Mouse (Mus musculus): ENCODE measurements around the gene Gm17727.
"Not testable (repeated sequence)": the region's sequence is repeated elsewhere in the genome, so short reads cannot be mapped to it uniquely, and the experiment has no call there.

Gene Gm17727

GRCm38 (mm10) chr9:35778009-35778408 is at the start of gene Gm17727:
Gm17727 (minus strand) TSS chr9:35778109.
- in situ Hi-C loops (cut with MboI; ENCODE audit: low pct_unique_long_range_greater_than_20kb in 1 of 2, low sequenced_read_pairs in 2 of 2, unreplicated experiment in 1 of 2), result no loop called here

GRCm38 (mm10) chr9:35817881-35818280 is 40.0 kb upstream of the Gm17727 start:
- in situ Hi-C loops (cut with MboI; ENCODE audit: low pct_unique_long_range_greater_than_20kb in 1 of 2, low sequenced_read_pairs in 2 of 2, unreplicated experiment in 1 of 2), result not testable (repeated sequence)

GRCm38 (mm10) chr9:35798146-35798545 is 20.2 kb upstream of the Gm17727 start:
- in situ Hi-C loops (cut with MboI; ENCODE audit: low pct_unique_long_range_greater_than_20kb in 1 of 2, low sequenced_read_pairs in 2 of 2, unreplicated experiment in 1 of 2), result no loop called here

- in situ Hi-C loops (cut with MboI; ENCODE audit: low pct_unique_long_range_greater_than_20kb in 1 of 2, low sequenced_read_pairs in 2 of 2, unreplicated experiment in 1 of 2), result no loop called here
Measured at GRCm38 (mm10) chr9:35790001-35790400, 12.1 kb upstream of the Gm17727 start, which contains the start of the genes Gm27235 and D730048I06Rik. Gm27235 (minus strand) TSS chr9:35790101. D730048I06Rik (minus strand) TSS chr9:35790112.

GRCm38 (mm10) chr9:35756843-35757242 is 21.1 kb downstream of the Gm17727 start:
- in situ Hi-C loops (cut with MboI; ENCODE audit: low pct_unique_long_range_greater_than_20kb in 1 of 2, low sequenced_read_pairs in 2 of 2, unreplicated experiment in 1 of 2), result no loop called here

- in situ Hi-C loops (cut with MboI; ENCODE audit: low pct_unique_long_range_greater_than_20kb in 1 of 2, low sequenced_read_pairs in 2 of 2, unreplicated experiment in 1 of 2), result no loop called here
Measured at GRCm38 (mm10) chr9:35740749-35741148, 37.2 kb downstream of the Gm17727 start, which contains the start of gene Gm17677. Gm17677 (plus strand) TSS chr9:35741049.
